Mouse (Mus musculus) forebrain, embryonic 13.5 days (tissue): Measurements from ENCODE around the gene Gdpd1. TPM values are rescaled to one million over a fixed set of nuclear protein-coding genes. Genes with fewer than 3 reads are reported as not detected.

Experiments used
- ATAC-seq: fragments of 200-750 bp; cut with Nextera tagmentation; 2 replicates; pipeline ENCODE4 v1.8.0; 2017
- H3K27ac ChIP-seq: fragments of 300-500 bp; sonication (generic); 2 replicates; pipeline ENCODE4 v1.5.1; 2015; ENCODE audit warnings: inconsistent platforms, mild to moderate bottlenecking, moderate library complexity
- H3K27me3 ChIP-seq: fragments of 300-500 bp; sonication (generic); 2 replicates; pipeline ENCODE4 v1.6.1; 2015; ENCODE audit warnings: mild to moderate bottlenecking, inconsistent platforms
- H3K36me3 ChIP-seq: fragments of 300-500 bp; sonication (generic); 2 replicates; pipeline ENCODE4 v1.6.1; 2015; ENCODE audit warnings: mild to moderate bottlenecking, inconsistent platforms; ENCODE audit not compliant: poor library complexity, severe bottlenecking
- H3K4me1 ChIP-seq: fragments of 300-500 bp; sonication (generic); 2 replicates; pipeline ENCODE4 v1.6.1; 2015; ENCODE audit warnings: inconsistent platforms
- H3K4me2 ChIP-seq: fragments of 300-500 bp; sonication (generic); 2 replicates; pipeline ENCODE4 v1.6.1; 2015; ENCODE audit warnings: inconsistent platforms, mild to moderate bottlenecking, moderate library complexity
- H3K4me3 ChIP-seq: fragments of 300-500 bp; sonication (generic); 2 replicates; pipeline ENCODE4 v1.5.1; 2015; ENCODE audit warnings: mild to moderate bottlenecking, inconsistent platforms
- H3K9ac ChIP-seq: fragments of 300-500 bp; sonication (generic); 2 replicates; pipeline ENCODE4 v1.6.1; 2015; ENCODE audit warnings: mild to moderate bottlenecking, inconsistent platforms
- H3K9me3 ChIP-seq: fragments of 300-500 bp; sonication (generic); replicated peaks from 2 replicates; pipeline ENCODE4 v1.6.1; 2016; ENCODE audit warnings: inconsistent platforms
- WGBS: fragments of 180-500 bp; shearing (Covaris S2); methylation state at CpG from one replicate; pipeline ENCODE4 v1.1.7; 2015; 5-methylcytosine and 5-hydroxymethylcytosine counted together
- microRNA counts: library from miRNA; unstranded; fragments of <30 nt; microRNA quantifications from one replicate; lab custom pipeline; 2016
- microRNA-seq: library from miRNA; unstranded; fragments of <30 nt; microRNA quantifications from one replicate; pipeline ENCODE4, GENCODE M21; 2016
- polyA plus RNA-seq: library from polyadenylated mRNA; unstranded; fragments of >200 nt; fragmentation: Nextera tagmentation; extraction: Ambion mirVana; gene quantifications from 2 replicates; pipeline ENCODE4 v1.2.1, GENCODE M21; 2015

Gene Gdpd1
- polyA plus RNA-seq, 1 experiment from 2014 or later, result 158 TPM

DNA sequence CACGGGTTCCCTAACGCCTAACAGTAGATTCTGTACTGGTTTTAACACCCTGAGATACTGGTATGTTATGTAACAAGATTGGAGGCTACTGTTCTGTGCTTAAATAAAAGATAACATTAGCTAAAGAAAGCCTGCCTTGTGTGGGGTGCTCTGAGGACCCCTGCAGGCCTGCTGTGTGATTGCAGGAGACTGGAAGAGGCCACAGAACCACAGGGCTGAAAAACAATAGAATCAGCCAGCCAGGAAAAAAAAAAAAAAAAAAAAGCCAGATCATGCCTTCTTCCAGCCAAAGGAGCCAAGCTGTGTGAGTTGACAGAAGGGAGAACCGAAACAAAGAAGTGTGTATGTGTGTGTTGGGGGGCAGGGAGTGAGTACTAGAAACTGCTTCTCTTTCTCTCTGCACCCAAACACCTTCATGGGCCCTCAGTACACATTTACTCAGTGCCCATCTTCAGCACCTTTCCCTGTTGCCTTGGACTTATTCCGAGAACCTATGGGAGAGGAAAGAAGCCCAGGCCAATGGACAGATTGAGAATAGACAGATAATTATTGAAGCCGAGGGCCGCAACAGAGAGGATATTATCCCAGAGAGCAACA, 78.1 kb downstream of the Gdpd1 start:
- 21% methylated on average over 6 of the region's 6 CpGs for WGBS
- Histone ChIP-seq H3K4me1 (peaks cover 32% of the 10 kb centered on the region), H3K4me2 (no peak overlapping the region), H3K4me3 (no peak overlapping the region), H3K9ac (peak overlapping the region; percentile 35; the same call in 1 of the 2 replicates), H3K27me3 (no peaks in the 10 kb centered on the region), H3K9me3 (no peaks in the 10 kb centered on the region), H3K27ac (peak overlapping the region; percentile 52; the same call in 1 of the 2 replicates), H3K36me3 (no peaks in the 10 kb centered on the region)
- ATAC-seq, result no peak

DNA sequence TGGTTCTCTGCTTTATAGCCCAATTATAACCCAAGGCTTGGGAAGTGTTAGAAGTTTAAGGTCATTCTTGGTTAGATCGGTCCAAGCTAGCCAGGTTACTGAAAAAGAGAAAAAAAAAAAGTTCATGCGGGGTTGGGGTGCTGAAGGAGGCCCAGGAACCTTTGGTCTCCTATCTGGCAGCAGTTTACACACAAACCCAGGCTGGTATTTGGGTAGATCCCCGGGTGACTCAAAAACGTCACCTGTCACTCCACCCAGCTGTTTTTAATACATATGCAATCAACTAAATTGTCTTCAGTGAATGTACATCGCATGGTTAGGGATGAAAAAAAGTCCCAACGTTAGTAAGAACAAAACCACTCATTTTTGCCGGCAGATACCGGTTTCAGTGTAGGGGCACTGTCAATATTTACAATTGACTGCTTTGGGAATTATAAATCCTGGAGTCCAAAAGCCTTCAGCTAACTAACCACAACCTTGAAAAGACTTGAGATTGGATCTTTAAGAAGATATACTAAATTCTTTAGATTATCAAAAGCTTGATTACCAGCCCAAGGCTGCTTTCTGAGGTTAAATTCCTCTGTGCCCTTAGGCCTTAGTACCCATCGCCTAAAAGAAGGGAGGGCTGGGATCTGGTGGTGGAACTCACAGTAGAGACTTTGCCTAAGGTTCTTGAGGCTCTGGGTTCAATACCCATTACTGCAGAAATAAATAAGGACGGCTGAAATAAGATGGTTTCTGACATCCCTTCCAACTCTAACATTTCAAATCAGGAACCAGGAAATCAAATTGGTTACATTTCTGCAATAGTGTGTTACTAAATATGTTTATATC, 78.9 kb downstream of the Gdpd1 start:
- Histone ChIP-seq H3K27ac (no peak overlapping the region), H3K4me3 (no peak overlapping the region), H3K36me3 (no peaks in the 10 kb centered on the region), H3K4me1 (peaks cover 39% of the 10 kb centered on the region), H3K9ac (no peak overlapping the region), H3K4me2 (no peak overlapping the region), H3K9me3 (no peaks in the 10 kb centered on the region), H3K27me3 (no peaks in the 10 kb centered on the region)
- no peak for ATAC-seq
- 51% methylated on average over 10 of the region's 10 CpGs for whole genome bisulfite sequencing

DNA sequence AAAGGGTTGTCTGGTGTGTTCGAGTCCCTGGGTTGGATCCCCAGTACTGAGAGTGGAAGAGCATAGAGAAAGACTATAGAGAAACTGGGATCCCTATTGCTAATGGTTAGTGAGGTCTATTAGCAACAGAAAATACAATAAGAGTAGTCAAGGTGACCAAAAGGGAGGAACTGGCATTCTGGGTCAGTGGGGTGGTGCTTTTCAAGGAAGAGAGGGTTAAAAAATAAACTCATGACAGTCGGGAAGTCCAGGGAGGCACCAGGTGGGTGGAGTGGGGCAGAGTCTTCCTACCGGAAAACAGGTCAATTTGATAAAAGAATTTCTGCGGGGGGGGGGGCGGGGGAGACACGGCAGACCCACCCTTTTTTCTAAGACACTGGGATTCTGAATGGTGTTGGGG, 79.5 kb downstream of the Gdpd1 start:
- Histone ChIP-seq H3K4me2 (peak overlapping the region; percentile 85), H3K9ac (peak overlapping the region; percentile 49; the same call in 1 of the 2 replicates), H3K27ac (no peak overlapping the region), H3K9me3 (no peaks in the 10 kb centered on the region), H3K27me3 (no peaks in the 10 kb centered on the region), H3K4me1 (peaks cover 46% of the 10 kb centered on the region), H3K4me3 (peak overlapping the region; percentile 93), H3K36me3 (no peaks in the 10 kb centered on the region)
- no peak for ATAC-seq
- WGBS, result 21% methylated on average over 6 of the region's 6 CpGs

DNA sequence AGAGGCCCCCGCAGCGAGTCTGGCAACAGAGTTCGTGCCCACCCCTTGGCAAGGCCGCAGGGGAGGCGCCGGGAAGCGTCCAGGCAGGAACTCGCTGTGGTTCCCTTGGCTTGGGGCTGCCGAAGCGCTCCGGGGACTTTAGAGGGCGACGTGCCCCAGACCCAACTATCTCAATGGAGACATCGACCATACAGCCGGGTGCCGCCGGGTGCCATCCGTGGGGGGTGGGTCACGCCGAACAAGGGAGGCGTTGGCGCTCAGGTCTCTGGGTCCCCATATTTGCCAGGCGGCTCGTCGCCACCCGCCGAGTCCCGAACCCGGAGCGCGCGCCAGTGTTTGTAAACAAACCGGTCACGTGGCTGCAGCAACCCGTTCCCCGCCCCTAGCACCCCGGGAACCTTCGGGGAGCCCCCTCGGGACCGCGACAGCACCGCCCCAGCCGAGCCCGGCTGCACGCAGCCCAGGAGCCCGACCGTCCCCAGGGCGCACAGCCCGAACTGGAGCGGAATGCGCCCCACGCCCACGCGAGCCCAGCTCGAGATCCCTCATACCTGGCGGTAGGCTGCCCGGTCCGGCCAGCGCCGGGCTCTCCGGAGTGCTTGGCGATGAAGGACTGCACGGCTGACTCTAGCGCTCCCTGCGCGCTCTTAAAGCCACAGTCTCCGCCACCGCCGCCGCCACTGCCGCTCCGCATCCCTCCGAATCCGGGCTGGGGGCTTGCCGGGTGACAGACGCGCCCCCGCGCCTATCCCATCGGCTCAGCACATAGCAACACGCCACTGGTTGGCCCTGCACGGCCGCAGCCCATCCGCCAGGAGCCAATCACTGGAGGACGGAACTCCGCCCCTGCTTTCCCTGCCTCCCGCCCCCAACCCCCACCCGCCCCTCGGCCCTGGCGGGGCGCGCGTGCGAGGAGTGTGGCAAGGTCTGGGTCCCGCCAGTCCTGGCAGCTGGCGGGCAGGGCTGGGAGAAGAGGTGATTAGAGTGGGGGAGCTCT, 80.5 kb downstream of the Gdpd1 start, which contains the start of gene Ypel2:
Gene Ypel2, minus strand, starts transcription at position 667 of the 997 bp plus-strand sequence.
- H3K27ac ChIP-seq, result peak within 1 kb of the TSS; percentile 92
- no peaks in the 10 kb centered on the region for H3K27me3 ChIP-seq
- H3K4me2 ChIP-seq, result peak within 1 kb of the TSS; percentile 85
- peak within 1 kb of the TSS; percentile 93 for H3K9ac ChIP-seq
- peaks cover 50% of the 10 kb centered on the region for H3K4me1 ChIP-seq
- H3K36me3 ChIP-seq, result no peaks in the 10 kb centered on the region
- H3K9me3 ChIP-seq, result no peaks in the 10 kb centered on the region
- WGBS, result under 1% methylated on average over 93 of the region's 96 CpGs
- peak; percentile 100 for ATAC-seq
- peak within 1 kb of the TSS; percentile 93 for H3K4me3 ChIP-seq

DNA sequence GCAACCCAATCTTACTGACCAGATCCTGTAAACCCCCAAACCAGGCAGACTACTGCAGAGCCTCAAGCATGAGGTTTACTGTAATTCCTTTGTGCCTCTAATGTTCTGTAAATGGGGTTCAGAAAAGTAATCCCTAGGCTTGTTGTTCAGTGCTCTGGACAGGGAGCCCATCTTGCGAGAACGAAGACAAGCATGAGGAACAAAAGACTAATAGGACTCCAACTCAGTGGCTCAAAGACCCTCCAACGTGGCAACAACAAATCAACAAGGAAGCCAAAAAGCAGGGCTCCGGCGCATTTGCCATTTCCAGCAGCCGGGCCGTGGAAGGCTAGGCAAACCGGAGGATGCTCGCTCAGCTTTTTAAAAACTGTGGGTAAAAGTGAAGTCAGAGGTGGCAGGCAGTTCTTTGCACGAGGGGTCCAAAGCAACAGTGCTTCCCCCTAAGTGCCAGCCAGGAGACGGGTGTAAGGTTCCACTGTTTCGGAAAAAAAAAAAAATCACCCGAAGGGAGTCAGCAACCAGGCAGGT, 81.3 kb downstream of the Gdpd1 start:
- H3K4me2 ChIP-seq, result peak overlapping the region; percentile 85
- peak overlapping the region; percentile 92 for H3K27ac ChIP-seq
- under 1% methylated on average over 13 of the region's 13 CpGs for WGBS
- no peak for ATAC-seq
- no peaks in the 10 kb centered on the region for H3K27me3 ChIP-seq
- H3K9ac ChIP-seq, result peak overlapping the region; percentile 93
- H3K4me1 ChIP-seq, result peaks cover 58% of the 10 kb centered on the region
- peak overlapping the region; percentile 93 for H3K4me3 ChIP-seq
- no peaks in the 10 kb centered on the region for H3K9me3 ChIP-seq
- H3K36me3 ChIP-seq, result no peaks in the 10 kb centered on the region

DNA sequence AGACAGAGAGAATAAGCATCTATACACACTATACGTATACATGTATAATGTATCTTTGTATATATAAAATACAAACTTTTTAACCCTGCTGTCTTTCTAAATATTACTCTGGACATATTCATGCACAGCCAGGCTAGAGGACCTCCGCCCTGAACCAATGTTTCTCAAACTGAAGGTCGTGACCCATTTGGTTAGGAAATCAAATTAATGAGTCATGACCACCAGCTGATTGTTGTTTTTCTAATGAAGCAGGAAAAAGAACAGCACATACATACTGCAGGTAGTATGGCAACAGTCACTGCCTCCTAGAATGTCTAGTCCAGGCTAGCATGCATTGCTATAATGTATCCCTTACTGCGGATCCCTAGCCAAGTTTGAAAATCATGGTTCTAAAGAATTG, 82.6 kb downstream of the Gdpd1 start:
- Histone ChIP-seq H3K4me1 (peaks cover 64% of the 10 kb centered on the region), H3K9ac (no peak overlapping the region), H3K27me3 (no peaks in the 10 kb centered on the region), H3K4me2 (peak overlapping the region; percentile 85), H3K36me3 (no peaks in the 10 kb centered on the region), H3K4me3 (peak overlapping the region; percentile 93; the same call in 1 of the 2 replicates), H3K27ac (no peak overlapping the region), H3K9me3 (no peaks in the 10 kb centered on the region)
- 86% methylated on average over 4 of the region's 4 CpGs for WGBS
- ATAC-seq, result no peak

DNA sequence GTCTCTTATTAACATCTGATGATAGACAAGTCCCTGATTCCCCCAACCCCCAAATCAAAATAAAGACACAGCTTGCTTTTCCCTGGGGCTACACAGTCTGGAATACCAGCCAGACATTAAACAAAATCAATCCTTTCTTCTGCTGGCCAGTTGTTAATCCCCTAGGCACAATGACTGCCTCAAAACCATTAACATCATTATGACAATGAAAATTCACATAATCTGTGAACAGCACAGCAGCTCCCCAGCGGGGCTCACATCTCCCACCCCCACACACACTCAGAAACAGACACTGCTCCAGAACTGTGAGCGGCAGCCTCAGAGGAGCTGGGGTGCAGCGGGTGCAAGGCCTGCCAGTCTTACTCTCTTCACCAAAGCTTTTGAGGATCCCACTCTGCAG, 83.6 kb downstream of the Gdpd1 start:
- H3K4me2 ChIP-seq, result peak overlapping the region; percentile 46
- peak overlapping the region; percentile 13; the same call in 1 of the 2 replicates for H3K4me3 ChIP-seq
- no peaks in the 10 kb centered on the region for H3K36me3 ChIP-seq
- 14% methylated on average over 3 of the region's 3 CpGs for WGBS
- no peaks in the 10 kb centered on the region for H3K9me3 ChIP-seq
- peak overlapping the region; percentile 45 for H3K9ac ChIP-seq
- no peaks in the 10 kb centered on the region for H3K27me3 ChIP-seq
- H3K27ac ChIP-seq, result peak overlapping the region; percentile 66
- peaks cover 57% of the 10 kb centered on the region for H3K4me1 ChIP-seq
- ATAC-seq, result no peak

DNA sequence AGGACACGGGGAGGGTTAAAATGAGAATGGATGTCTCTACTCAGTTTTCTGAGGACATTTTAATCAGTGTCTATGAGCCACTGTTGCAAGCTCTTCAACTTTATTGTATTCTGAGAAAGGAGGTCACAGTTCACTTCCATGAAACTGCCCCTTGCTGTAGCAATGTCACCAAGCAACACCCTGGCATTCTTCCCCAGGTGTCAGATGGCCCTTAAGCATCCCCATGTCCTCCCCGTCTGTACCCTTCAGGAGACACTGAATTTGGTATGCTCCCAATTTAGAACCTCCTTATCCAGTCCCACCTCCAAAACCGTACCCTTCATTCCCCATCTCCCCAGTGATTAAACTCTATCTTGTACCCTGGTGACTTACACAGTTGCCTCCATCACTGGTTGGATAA, 88.9 kb downstream of the Gdpd1 start:
- H3K4me2 ChIP-seq, result no peak overlapping the region
- H3K9me3 ChIP-seq, result no peaks in the 10 kb centered on the region
- WGBS, result 82% methylated on average over 3 of the region's 3 CpGs
- H3K9ac ChIP-seq, result no peak overlapping the region
- H3K4me1 ChIP-seq, result peaks cover 34% of the 10 kb centered on the region
- no peak overlapping the region for H3K4me3 ChIP-seq
- H3K27me3 ChIP-seq, result no peaks in the 10 kb centered on the region
- H3K27ac ChIP-seq, result no peak overlapping the region
- no peak for ATAC-seq
- H3K36me3 ChIP-seq, result no peaks in the 10 kb centered on the region

MicroRNAs within 50 kb of the gene (microRNA counts, 519-probe panel; counts per million panel counts)
- microRNA mmu-miR-301a (lab: Ali Mortazavi, UCI), result 6,011 counts per million, percentile 96 among the panel's probes with 10 or more counts

Small RNAs within 50 kb of the gene (microRNA-seq; reads per million reads assigned to microRNA genes)
- gene Mir301, result 3,406 reads per million, percentile 86 among the genes with 10 or more reads in this experiment

Other genes starting within 250 kb of the Gdpd1 start
- 7.4 and 7.7 TPM in 2 replicates for gene Ypel2, start 80.4 kb downstream of the Gdpd1 start, polyA plus RNA-seq
- gene Smg8, start 12.7 kb upstream of the Gdpd1 start, polyA plus RNA-seq, result 20.5 and 22.6 TPM in 2 replicates
- 7.9 and 8.3 TPM in 2 replicates for gene Prr11, start 34.6 kb upstream of the Gdpd1 start, polyA plus RNA-seq
- gene Ska2, start 35.2 kb upstream of the Gdpd1 start, polyA plus RNA-seq, result 105 and 110 TPM in 2 replicates
- gene Trim37, start 53.0 kb upstream of the Gdpd1 start, polyA plus RNA-seq, result 82.2 and 87.3 TPM in 2 replicates